In genomic region chr1:43264407-43264889, GRCm38 (mm10) we compare ENCODE assay signal across 8 mouse cellular contexts.
DNase-seq lines count a peak whose midpoint lies in the region; ATAC-seq and TF ChIP-seq lines count a peak whose summit lies in the region.

No protein-coding gene starts in this region.

- no peak for TF ChIP-seq POLR2A in bone marrow, adult 2 months (IDR thresholded peaks at IDR 0.05; ENCODE audit: borderline replicate concordance, control insufficient read depth, low read depth, low read length)

- H3K4me2 ChIP-seq in heart, embryonic 13.5 days: peak overlapping the region; percentile 44
- no peak overlapping the region for H3K4me2 ChIP-seq in kidney, postnatal 0 days (ENCODE audit: low read length)
- no peak overlapping the region for H3K4me2 ChIP-seq in stomach, embryonic 14.5 days (replicated peaks; ENCODE audit: low read depth, low read length)

- no peak overlapping the region for H3K27ac ChIP-seq in bone marrow, adult 2 months (ENCODE audit: control insufficient read depth, insufficient read depth, low read depth, low read length, poor library complexity)
- H3K27ac ChIP-seq in heart, embryonic 13.5 days (replicated peaks): no peak overlapping the region
- H3K27ac ChIP-seq in kidney, postnatal 0 days: no peak overlapping the region
- H3K27ac ChIP-seq in stomach, embryonic 14.5 days (ENCODE audit: low read length): no peak overlapping the region

- H3K4me3 ChIP-seq in bone marrow, adult 2 months (replicated peaks; ENCODE audit: control insufficient read depth, low read depth, low read length): no peak overlapping the region
- H3K4me3 ChIP-seq in heart, embryonic 13.5 days: no peak overlapping the region
- H3K4me3 ChIP-seq in kidney, postnatal 0 days (replicated peaks; ENCODE audit: low read depth, low read length): no peak overlapping the region
- H3K4me3 ChIP-seq in stomach, embryonic 14.5 days (ENCODE audit: low read depth, low read length): no peak overlapping the region

- TF ChIP-seq CTCF in bone marrow, adult 2 months (IDR thresholded peaks at IDR 0.05; ENCODE audit: control insufficient read depth, insufficient read depth, low read length): 0 out of 2 replicates have a peak, but pooled peaks have one; percentile 26
- peak; percentile 98 for TF ChIP-seq CTCF in kidney, postnatal 0 days (IDR thresholded peaks at IDR 0.05; ENCODE audit: low read depth)

- no peaks in the 10 kb centered on the region for H3K4me1 ChIP-seq in bone marrow, adult 2 months (ENCODE audit: control insufficient read depth, insufficient read depth, low read length)
- H3K4me1 ChIP-seq in heart, embryonic 13.5 days: peaks cover 27% of the 10 kb centered on the region
- H3K4me1 ChIP-seq in kidney, postnatal 0 days (replicated peaks; ENCODE audit: insufficient read depth, low read length): no peaks in the 10 kb centered on the region
- H3K4me1 ChIP-seq in stomach, embryonic 14.5 days (ENCODE audit: control insufficient read depth, insufficient read depth, low read length): no peaks in the 10 kb centered on the region

- WGBS in bone marrow, adult 2 months: 11% methylated on average over 5 of the region's 5 CpGs
- WGBS in heart, embryonic 13.5 days: 18% methylated on average over 5 of the region's 5 CpGs
- WGBS in kidney, postnatal 0 days: 7% methylated on average over 5 of the region's 5 CpGs
- WGBS in stomach, embryonic 14.5 days: 17% methylated on average over 5 of the region's 5 CpGs

- no peaks in the 10 kb centered on the region for H3K9me3 ChIP-seq in heart, embryonic 13.5 days
- H3K9me3 ChIP-seq in kidney, postnatal 0 days (replicated peaks; ENCODE audit: low read length): no peaks in the 10 kb centered on the region
- no peaks in the 10 kb centered on the region for H3K9me3 ChIP-seq in stomach, embryonic 14.5 days (ENCODE audit: control insufficient read depth, low read depth, low read length)

- H3K27me3 ChIP-seq in heart, embryonic 13.5 days (replicated peaks): no peaks in the 10 kb centered on the region
- no peaks in the 10 kb centered on the region for H3K27me3 ChIP-seq in kidney, postnatal 0 days (ENCODE audit: insufficient read depth, low read length)
- no peaks in the 10 kb centered on the region for H3K27me3 ChIP-seq in stomach, embryonic 14.5 days (ENCODE audit: control insufficient read depth, insufficient read depth, low read length)

- H3K9ac ChIP-seq in heart, embryonic 13.5 days: 0 out of 2 replicates have a peak overlapping the region, but pooled peaks have one; percentile 50
- no peak overlapping the region for H3K9ac ChIP-seq in kidney, postnatal 0 days (ENCODE audit: low read depth, low read length)
- no peak overlapping the region for H3K9ac ChIP-seq in stomach, embryonic 14.5 days (replicated peaks; ENCODE audit: low read depth, low read length)

- no peaks in the 10 kb centered on the region for H3K36me3 ChIP-seq in heart, embryonic 13.5 days
- H3K36me3 ChIP-seq in kidney, postnatal 0 days (ENCODE audit: insufficient read depth, low read length): no peaks in the 10 kb centered on the region
- no peaks in the 10 kb centered on the region for H3K36me3 ChIP-seq in stomach, embryonic 14.5 days (ENCODE audit: control insufficient read depth, insufficient read depth, low read length)

- ATAC-seq in heart, embryonic 13.5 days (ENCODE audit: extremely low read depth, insufficient number of reproducible peaks, low FRiP score, low TSS enrichment): no peak; the same call in 1 of the 2 replicates
- ATAC-seq in kidney, postnatal 0 days (replicated peaks; ENCODE audit: low FRiP score, low read depth): peak; percentile 67
- ATAC-seq in stomach, embryonic 14.5 days (ENCODE audit: insufficient number of reproducible peaks, insufficient read depth, low FRiP score, low read depth): peak; percentile 30; the same call in 1 of the 2 replicates

- peak; percentile 80 to 81 for DNase-seq in B cell, adult 2 months
- peak; percentile 46 for DNase-seq in fibroblast of lung, adult 2 months (ENCODE audit: low read depth)
- DNase-seq in kidney, postnatal 0 days (ENCODE audit: low spot score): peak; percentile 91
- DNase-seq in liver: peak; percentile 40
- peak; percentile 62 to 64 for DNase-seq in natural killer cell, adult 2 months (ENCODE audit: low spot score in 2 of 2)

Comparison
In these comparisons a context has a peak if more than half of its experiments do, and no peak if none do; other contexts are left out.
1. DNase-seq: peak in every context shown above with its lines; median percentile 91 in kidney, postnatal 0 days; 80 in B cell, adult 2 months; 63 in natural killer cell, adult 2 months; 46 in fibroblast of lung, adult 2 months; 40 in liver.